Mouse (Mus musculus) forebrain, embryonic 13.5 days (tissue): ENCODE measurements at regions not wholly inside any gene's neighbourhood (a gene's known extent, or its start where the extent isn't known, plus 50 kb on each side); places are given as distances from the start of the nearest gene placed in this dataset.
A peak's percentile ranks its signal among the peaks of the same experiment; 100 is the strongest.

Experiments
- ATAC-seq: fragments of 200-750 bp; cut with Nextera tagmentation; 2 replicates; pipeline ENCODE4 v1.8.0; 2017
- H3K27ac ChIP-seq: fragments of 300-500 bp; sonication (generic); 2 replicates; pipeline ENCODE4 v1.5.1; 2015; ENCODE audit warnings: inconsistent platforms, mild to moderate bottlenecking, moderate library complexity
- H3K27me3 ChIP-seq: fragments of 300-500 bp; sonication (generic); 2 replicates; pipeline ENCODE4 v1.6.1; 2015; ENCODE audit warnings: mild to moderate bottlenecking, inconsistent platforms
- H3K36me3 ChIP-seq: fragments of 300-500 bp; sonication (generic); 2 replicates; pipeline ENCODE4 v1.6.1; 2015; ENCODE audit warnings: mild to moderate bottlenecking, inconsistent platforms; ENCODE audit not compliant: poor library complexity, severe bottlenecking
- H3K4me1 ChIP-seq: fragments of 300-500 bp; sonication (generic); 2 replicates; pipeline ENCODE4 v1.6.1; 2015; ENCODE audit warnings: inconsistent platforms
- H3K4me2 ChIP-seq: fragments of 300-500 bp; sonication (generic); 2 replicates; pipeline ENCODE4 v1.6.1; 2015; ENCODE audit warnings: inconsistent platforms, mild to moderate bottlenecking, moderate library complexity
- H3K4me3 ChIP-seq: fragments of 300-500 bp; sonication (generic); 2 replicates; pipeline ENCODE4 v1.5.1; 2015; ENCODE audit warnings: mild to moderate bottlenecking, inconsistent platforms
- H3K9ac ChIP-seq: fragments of 300-500 bp; sonication (generic); 2 replicates; pipeline ENCODE4 v1.6.1; 2015; ENCODE audit warnings: mild to moderate bottlenecking, inconsistent platforms
- H3K9me3 ChIP-seq: fragments of 300-500 bp; sonication (generic); replicated peaks from 2 replicates; pipeline ENCODE4 v1.6.1; 2016; ENCODE audit warnings: inconsistent platforms
- WGBS: fragments of 180-500 bp; shearing (Covaris S2); methylation state at CpG from one replicate; pipeline ENCODE4 v1.1.7; 2015; 5-methylcytosine and 5-hydroxymethylcytosine counted together

DNA sequence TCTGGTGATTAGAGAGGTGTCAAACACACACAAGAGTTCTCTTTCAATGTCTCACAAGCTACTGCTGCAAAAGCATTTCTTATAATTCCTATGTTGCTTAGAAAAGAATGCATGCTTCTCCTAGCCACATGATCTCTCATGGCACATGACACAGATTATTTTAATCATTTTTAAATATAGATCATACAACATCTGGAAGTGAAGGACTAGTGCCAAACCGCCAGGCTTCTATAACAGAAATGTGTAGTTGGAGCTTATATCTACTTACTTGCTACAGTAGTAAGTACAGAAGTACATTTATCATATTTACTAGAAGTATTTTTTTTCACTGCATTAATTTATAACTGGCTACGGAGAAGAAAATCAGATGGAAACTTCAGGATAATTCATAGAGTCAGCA is 611.3 kb downstream of the Dach1 start:
- 92% methylated on average over 2 of the region's 2 CpGs for WGBS
- Histone ChIP-seq H3K27ac (no peak overlapping the region), H3K36me3 (no peaks in the 10 kb centered on the region), H3K27me3 (no peaks in the 10 kb centered on the region), H3K9me3 (no peaks in the 10 kb centered on the region), H3K4me2 (no peak overlapping the region), H3K4me1 (peaks cover 3% of the 10 kb centered on the region; the same call in 1 of the 2 replicates), H3K4me3 (no peak overlapping the region), H3K9ac (no peak overlapping the region)
- no peak for ATAC-seq

DNA sequence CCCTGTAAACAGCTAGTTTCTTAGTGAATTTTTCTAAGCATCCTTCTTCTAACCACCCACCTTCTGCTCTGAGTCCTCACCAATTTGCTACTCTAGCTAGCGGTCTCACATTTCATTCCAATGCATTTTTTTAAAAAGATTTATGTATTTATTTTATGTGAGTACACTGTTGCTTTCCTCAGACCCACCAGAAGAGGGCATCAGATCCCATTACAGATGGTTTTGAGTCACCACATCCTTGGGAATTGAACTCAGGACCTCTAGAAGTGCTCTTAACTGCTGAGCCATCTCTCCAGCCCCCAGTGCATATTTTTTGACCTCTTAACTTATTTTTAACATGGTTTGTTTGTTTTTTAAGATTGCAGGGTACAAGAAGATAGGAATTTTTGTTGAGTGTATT is 611.7 kb downstream of the Dach1 start:
- WGBS, result 94% methylated on average over 1 of the region's 1 CpGs
- H3K36me3 ChIP-seq, result no peaks in the 10 kb centered on the region
- no peak overlapping the region for H3K9ac ChIP-seq
- H3K4me2 ChIP-seq, result no peak overlapping the region
- no peak for ATAC-seq
- peaks cover 3% of the 10 kb centered on the region; the same call in 1 of the 2 replicates for H3K4me1 ChIP-seq
- no peak overlapping the region for H3K27ac ChIP-seq
- no peak overlapping the region for H3K4me3 ChIP-seq
- H3K9me3 ChIP-seq, result no peaks in the 10 kb centered on the region
- no peaks in the 10 kb centered on the region for H3K27me3 ChIP-seq

DNA sequence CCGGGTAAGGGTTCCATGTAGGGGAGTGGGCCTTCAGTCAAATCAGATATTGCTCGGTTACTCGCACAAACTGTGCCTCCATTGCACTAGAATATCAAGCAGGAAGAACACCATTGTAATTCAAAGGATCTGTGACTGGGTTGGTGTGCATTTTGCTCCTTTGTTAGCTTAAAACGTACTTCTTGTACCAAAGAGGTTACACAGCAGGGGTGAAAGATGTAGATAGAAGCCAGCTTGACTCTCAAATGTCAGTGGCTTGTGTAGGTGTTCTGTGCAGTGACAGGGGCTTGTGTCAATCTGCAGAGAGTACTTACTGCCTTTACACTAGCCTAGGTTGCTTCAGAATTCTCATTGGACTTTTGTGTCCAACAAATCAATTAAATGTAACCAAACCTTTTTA is 623.3 kb downstream of the Dach1 start:
- no peaks in the 10 kb centered on the region for H3K27me3 ChIP-seq
- H3K27ac ChIP-seq, result no peak overlapping the region
- no peaks in the 10 kb centered on the region for H3K36me3 ChIP-seq
- no peaks in the 10 kb centered on the region for H3K4me1 ChIP-seq
- no peak overlapping the region for H3K4me2 ChIP-seq
- H3K9me3 ChIP-seq, result no peaks in the 10 kb centered on the region
- H3K9ac ChIP-seq, result no peak overlapping the region
- 85% methylated on average over 4 of the region's 4 CpGs for WGBS
- no peak overlapping the region for H3K4me3 ChIP-seq
- no peak for ATAC-seq

DNA sequence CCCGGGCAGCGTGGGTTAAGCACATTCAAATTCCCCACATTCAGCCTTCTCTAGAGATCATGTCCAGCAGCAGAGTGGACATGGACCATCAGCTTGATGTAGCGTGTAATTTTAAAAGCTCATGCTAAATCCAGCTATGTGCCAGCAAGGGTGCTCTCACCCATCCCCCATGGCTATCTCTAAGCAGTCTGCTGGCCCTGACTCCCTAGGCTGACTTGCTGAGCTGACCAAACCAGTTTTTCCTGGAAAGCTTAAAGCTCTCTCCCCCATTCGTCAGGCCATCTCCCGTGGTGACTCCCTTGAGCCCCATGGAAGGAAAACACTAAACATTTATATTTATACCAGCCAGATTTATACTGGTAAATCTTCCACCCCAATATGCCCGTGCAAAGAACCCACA is 625.3 kb downstream of the Dach1 start:
- no peaks in the 10 kb centered on the region for H3K4me1 ChIP-seq
- no peak overlapping the region for H3K9ac ChIP-seq
- no peak overlapping the region for H3K4me2 ChIP-seq
- ATAC-seq, result no peak
- 72% methylated on average over 6 of the region's 6 CpGs for WGBS
- H3K4me3 ChIP-seq, result no peak overlapping the region
- H3K27me3 ChIP-seq, result no peaks in the 10 kb centered on the region
- H3K27ac ChIP-seq, result no peak overlapping the region
- H3K36me3 ChIP-seq, result no peaks in the 10 kb centered on the region
- H3K9me3 ChIP-seq, result no peaks in the 10 kb centered on the region

DNA sequence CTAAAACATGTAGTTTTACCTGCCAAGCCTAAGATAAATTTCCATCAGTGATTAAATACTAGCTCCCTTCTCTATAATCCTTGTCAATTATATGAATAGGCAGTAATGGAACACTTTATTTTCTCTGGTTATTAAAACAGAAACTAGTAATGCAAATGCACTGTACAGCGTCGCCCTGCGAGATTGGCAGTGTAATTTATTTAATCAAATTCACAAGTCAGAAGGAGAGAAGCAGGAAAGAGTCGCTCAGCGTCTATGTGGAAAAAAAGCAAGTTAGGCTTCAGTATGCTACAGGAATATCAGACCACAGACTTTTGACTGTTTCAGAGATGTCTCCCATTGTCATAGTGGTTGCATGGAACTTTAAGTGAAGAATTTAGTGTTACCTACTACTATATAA is 632.6 kb downstream of the Dach1 start:
- WGBS, result 70% methylated on average over 5 of the region's 5 CpGs
- Histone ChIP-seq H3K27ac (no peak overlapping the region), H3K9me3 (no peaks in the 10 kb centered on the region), H3K27me3 (no peaks in the 10 kb centered on the region), H3K9ac (no peak overlapping the region), H3K4me3 (no peak overlapping the region), H3K4me1 (no peaks in the 10 kb centered on the region), H3K4me2 (no peak overlapping the region), H3K36me3 (no peaks in the 10 kb centered on the region)
- peak; percentile 63; the same call in 1 of the 2 replicates for ATAC-seq

DNA sequence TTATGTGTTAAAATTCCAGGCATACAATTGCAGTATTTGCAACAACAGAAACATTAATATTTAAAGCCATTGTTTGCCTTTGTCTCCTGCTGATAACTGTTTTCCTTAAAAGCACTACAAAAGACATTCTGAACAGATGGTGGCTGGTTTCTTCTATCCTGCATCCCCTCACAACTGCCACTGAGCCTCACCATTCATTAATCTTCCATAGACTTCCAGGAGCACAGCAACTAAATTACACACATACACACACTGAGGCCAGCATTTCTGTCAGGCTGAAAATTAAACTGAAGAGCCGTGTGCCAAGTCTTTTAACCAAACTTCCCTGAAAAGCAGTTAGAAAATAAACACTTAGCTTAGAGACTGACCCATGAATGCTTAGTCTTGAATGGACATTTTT is 658.2 kb downstream of the Dach1 start:
- H3K27ac ChIP-seq, result no peak overlapping the region

DNA sequence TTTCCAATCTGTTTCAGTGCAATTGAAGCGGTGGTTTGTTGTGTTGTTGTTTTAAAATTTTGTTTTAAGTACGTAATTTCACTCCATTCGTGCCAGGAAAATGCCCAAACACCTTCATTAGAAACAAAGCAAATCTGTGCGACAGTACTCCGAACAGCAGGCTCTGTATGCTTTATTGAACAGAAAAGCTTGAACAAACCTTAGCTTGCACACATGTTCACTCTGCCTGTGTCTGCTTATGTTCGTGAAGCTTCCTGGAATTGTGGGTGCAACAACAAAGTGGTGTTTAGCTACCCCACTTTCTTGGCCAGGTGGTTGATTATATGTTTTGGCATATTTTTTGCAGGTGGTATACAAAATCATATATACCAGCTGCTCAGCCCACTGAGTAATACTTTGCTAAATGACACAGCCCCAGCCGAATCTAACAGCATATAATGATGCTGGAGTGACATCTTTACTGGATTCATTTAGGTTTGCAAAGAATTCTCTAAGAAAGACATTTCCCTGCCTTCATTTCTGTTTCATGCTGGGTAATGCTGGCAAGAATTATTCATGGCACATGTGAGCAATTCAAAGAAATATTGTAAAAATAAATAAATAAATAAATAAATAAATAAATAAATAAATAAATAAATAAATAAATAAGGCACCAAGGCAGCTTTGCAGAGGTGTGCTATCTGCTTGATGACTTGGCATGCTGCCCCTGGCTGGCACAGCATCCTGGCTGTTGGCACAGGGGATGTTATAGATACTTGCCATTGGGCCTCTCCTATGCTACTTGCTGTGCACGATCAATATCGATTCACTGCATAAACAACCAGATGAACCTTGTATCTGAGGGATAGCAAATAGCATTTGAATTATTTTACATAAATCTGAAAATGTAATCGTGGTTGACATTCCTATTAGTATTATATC is 679.9 kb downstream of the Dach1 start:
- 71% methylated on average over 10 of the region's 10 CpGs for WGBS
- Histone ChIP-seq H3K4me3 (no peak overlapping the region), H3K9me3 (no peaks in the 10 kb centered on the region), H3K36me3 (no peaks in the 10 kb centered on the region), H3K9ac (no peak overlapping the region), H3K4me1 (no peaks in the 10 kb centered on the region), H3K27ac (no peak overlapping the region), H3K27me3 (no peaks in the 10 kb centered on the region), H3K4me2 (no peak overlapping the region)
- ATAC-seq, result peak; percentile 74

More for the DNA sequence above, 658.2 kb downstream of the Dach1 start:
- 15% methylated on average over 1 of the region's 1 CpGs for WGBS
- no peaks in the 10 kb centered on the region for H3K27me3 ChIP-seq
- ATAC-seq, result peak; percentile 77; the same call in 1 of the 2 replicates
- no peak overlapping the region for H3K4me2 ChIP-seq
- no peak overlapping the region for H3K4me3 ChIP-seq
- H3K9me3 ChIP-seq, result no peaks in the 10 kb centered on the region; the same call in 1 of the 2 replicates
- peaks cover 3% of the 10 kb centered on the region; the same call in 1 of the 2 replicates for H3K4me1 ChIP-seq
- H3K9ac ChIP-seq, result no peak overlapping the region
- no peaks in the 10 kb centered on the region for H3K36me3 ChIP-seq

DNA sequence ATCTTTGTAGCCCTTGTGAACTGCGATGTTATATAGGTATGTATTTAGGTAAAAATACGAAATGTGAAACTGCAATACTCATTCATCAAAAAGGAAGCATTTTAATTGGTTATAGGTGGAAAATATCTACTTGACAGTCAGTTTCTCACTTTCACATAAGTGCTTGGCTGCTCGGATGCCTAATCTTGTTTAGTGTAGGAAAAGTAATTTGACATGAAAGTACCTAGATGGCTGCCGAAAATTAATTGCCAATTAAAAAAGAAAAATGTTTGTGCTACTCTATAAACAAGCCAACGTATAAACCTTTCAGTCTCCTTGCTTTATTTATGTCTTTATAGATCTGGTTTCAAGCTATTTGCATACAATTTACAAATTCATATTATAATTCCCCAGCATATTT is 691.3 kb downstream of the Dach1 start:
- H3K27me3 ChIP-seq, result no peaks in the 10 kb centered on the region
- H3K9me3 ChIP-seq, result no peaks in the 10 kb centered on the region
- WGBS, result 55% methylated on average over 5 of the region's 5 CpGs
- no peaks in the 10 kb centered on the region for H3K36me3 ChIP-seq
- H3K4me1 ChIP-seq, result no peaks in the 10 kb centered on the region
- ATAC-seq, result no peak
- no peak overlapping the region for H3K4me3 ChIP-seq
- H3K4me2 ChIP-seq, result no peak overlapping the region
- no peak overlapping the region for H3K27ac ChIP-seq
- H3K9ac ChIP-seq, result no peak overlapping the region

DNA sequence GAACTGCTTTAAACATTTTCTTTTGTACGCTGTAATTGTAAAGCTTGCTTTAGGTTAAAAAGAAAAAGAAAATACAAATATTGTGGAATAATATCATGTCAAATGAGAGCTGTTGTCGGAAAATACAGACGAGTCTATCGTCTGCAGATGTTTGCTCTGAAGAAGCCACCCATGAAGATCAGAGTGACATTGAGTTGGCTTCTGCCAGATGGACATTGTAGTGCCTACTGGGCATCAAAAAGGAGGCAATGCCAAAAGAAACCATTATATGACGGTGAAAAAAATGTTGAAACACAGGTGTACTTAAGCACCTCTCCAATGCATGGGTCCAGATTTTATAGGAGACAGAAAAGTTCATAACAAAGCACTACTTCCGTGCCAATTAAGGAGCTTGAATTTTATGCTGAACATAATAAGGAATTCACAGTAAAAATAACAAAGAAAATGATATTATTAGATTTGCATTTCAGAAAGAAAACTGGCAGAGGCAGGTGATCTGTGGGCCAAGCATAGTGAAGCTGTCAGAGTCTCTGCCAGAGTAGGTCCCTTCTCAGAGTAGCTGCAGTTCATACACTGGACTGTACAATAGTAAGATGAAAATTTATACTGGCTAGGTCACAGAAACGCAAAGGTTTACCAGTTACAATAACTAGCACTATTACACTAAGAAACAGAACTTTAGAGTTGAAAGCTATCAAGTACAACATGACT is 718.9 kb downstream of the Dach1 start:
- no peak overlapping the region for H3K9ac ChIP-seq
- no peak for ATAC-seq
- WGBS, result 86% methylated on average over 7 of the region's 7 CpGs
- H3K27me3 ChIP-seq, result no peaks in the 10 kb centered on the region
- no peaks in the 10 kb centered on the region for H3K9me3 ChIP-seq
- no peaks in the 10 kb centered on the region for H3K36me3 ChIP-seq
- H3K4me2 ChIP-seq, result no peak overlapping the region
- H3K27ac ChIP-seq, result no peak overlapping the region
- H3K4me3 ChIP-seq, result no peak overlapping the region
- no peaks in the 10 kb centered on the region for H3K4me1 ChIP-seq

DNA sequence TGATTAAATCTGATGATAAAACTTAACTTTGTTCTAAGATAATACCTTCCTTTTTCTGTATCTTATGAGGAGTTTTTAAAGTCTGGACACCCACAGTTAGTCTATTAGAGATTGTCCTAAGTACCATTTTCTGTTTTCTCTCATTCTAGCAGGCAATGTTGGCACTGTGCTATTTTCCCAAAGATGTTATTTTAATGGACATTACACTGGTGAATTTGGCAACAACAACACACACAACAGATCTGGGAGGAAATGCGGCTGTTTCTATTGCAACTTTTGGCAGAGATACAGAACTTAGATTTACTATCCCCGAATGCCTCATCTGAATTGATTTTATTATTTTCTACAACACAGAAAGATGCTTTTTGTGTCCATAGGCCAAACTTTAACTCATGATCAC is 720.9 kb downstream of the Dach1 start:
- H3K27ac ChIP-seq, result no peak overlapping the region
- H3K27me3 ChIP-seq, result no peaks in the 10 kb centered on the region
- no peaks in the 10 kb centered on the region for H3K4me1 ChIP-seq
- WGBS, result 76% methylated on average over 2 of the region's 2 CpGs
- ATAC-seq, result no peak
- H3K36me3 ChIP-seq, result no peaks in the 10 kb centered on the region
- H3K4me2 ChIP-seq, result no peak overlapping the region
- no peaks in the 10 kb centered on the region for H3K9me3 ChIP-seq
- H3K4me3 ChIP-seq, result no peak overlapping the region
- no peak overlapping the region for H3K9ac ChIP-seq

DNA sequence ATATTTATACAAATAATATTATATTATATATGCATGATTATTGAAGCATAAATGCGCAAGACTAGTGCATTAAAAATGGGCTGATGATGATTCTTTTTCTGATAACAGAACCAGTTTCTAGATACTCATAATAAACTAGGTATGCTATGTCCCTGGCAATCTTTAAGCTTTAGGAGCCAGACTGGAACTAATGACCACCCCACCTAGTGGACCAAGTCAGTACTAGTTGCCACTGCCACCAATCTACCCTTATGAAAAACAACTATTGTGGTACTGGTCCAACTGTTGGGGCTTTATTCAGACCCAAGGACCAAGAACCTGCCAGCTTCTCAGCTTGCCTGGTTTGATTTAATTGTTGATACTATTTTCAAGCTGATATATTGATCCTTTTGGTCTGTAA is 722.8 kb downstream of the Dach1 start:
- ATAC-seq, result no peak
- no peak overlapping the region for H3K27ac ChIP-seq

DNA sequence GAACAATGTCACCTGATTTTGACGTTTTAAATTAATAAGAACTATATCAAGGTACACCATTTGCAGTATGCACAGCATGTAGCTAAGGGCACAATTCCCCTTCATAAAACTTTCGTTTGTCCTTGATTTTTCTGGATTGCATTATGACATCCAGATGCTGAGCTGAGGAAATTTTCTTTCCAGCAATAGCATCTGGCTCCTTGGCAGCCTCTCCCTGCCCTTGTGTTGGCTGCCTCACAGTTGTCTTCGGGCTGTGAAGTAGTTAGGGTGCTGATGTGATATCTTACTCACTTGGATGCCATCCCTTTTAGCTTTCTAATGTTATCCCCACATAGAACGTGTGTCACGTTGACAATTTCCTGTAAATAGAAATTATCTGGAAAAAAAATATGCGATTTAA is 729.2 kb downstream of the Dach1 start:
- Histone ChIP-seq H3K36me3 (no peaks in the 10 kb centered on the region), H3K4me1 (0 out of 2 replicates have a peak, but pooled peaks cover 5% of the 10 kb centered on the region), H3K9me3 (no peaks in the 10 kb centered on the region), H3K4me2 (no peak overlapping the region), H3K27me3 (no peaks in the 10 kb centered on the region), H3K27ac (no peak overlapping the region), H3K9ac (no peak overlapping the region), H3K4me3 (no peak overlapping the region)
- ATAC-seq, result no peak
- 79% methylated on average over 6 of the region's 6 CpGs for WGBS

More for the DNA sequence above, 722.8 kb downstream of the Dach1 start:
- Histone ChIP-seq H3K9ac (no peak overlapping the region), H3K4me3 (no peak overlapping the region), H3K9me3 (no peaks in the 10 kb centered on the region), H3K4me2 (no peak overlapping the region), H3K27me3 (no peaks in the 10 kb centered on the region), H3K4me1 (no peaks in the 10 kb centered on the region), H3K36me3 (no peaks in the 10 kb centered on the region)
- 93% methylated on average over 1 of the region's 1 CpGs for WGBS
